Mouse (Mus musculus) cerebellum, adult 11 months (tissue): ENCODE measurements at regions not wholly inside any gene's neighbourhood (a gene's known extent, or its start where the extent isn't known, plus 50 kb on each side); places are given as distances from the start of the nearest gene placed in this dataset.
A peak's percentile ranks its signal among the peaks of the same experiment; 100 is the strongest.

Experiments
- DNase-seq: peaks from one replicate; pipeline ENCODE4 v3.0.0; 2022

- DNase-seq = no peak
Measured at GRCm38 (mm10) chr12:21480226-21480625, 62.8 kb upstream of the Ywhaq start.

GRCm38 (mm10) chr12:21479251-21479650, 61.8 kb upstream of the Ywhaq start:
- DNase-seq = no peak

- DNase-seq = no peak
Measured at GRCm38 (mm10) chr12:21476516-21476915, 59.1 kb upstream of the Ywhaq start.

GRCm38 (mm10) chr12:21472951-21473710, 55.7 kb upstream of the Ywhaq start:
- DNase-seq = peak; percentile 47

- DNase-seq = peak; percentile 94
Measured at GRCm38 (mm10) chr12:21472487-21472886, 55.0 kb upstream of the Ywhaq start.

- DNase-seq = peak; percentile 26
Measured at GRCm38 (mm10) chr12:21471986-21472385, 54.5 kb upstream of the Ywhaq start.

GRCm38 (mm10) chr12:21470286-21470685, 52.8 kb upstream of the Ywhaq start:
- no peak for DNase-seq
